Mouse (Mus musculus): Measurements from ENCODE around the gene Adam8.
A peak's percentile ranks its signal among the peaks of the same experiment; 100 is the strongest.

The Adam8 gene

DNA sequence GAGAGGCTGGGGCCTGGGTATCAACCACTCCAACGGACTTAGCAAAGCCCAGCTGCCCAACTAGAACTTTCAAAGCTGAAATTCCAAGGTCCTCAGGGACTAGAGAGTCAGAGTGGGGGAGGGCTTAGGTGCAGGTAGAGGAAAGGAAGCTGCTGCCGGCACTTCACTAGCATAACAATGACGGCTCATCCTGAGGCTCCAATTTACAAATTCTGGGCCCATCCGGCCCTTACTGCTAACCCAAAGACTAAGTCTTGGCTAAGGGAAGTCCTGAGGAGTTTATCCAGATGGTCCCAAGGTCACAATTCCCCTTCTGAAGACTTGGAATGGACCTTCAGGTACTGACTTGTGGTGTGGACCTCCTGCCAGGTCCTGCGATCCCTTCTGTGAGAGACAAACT lies 46.8 kb downstream of the Adam8 start:
- DNase-seq (ENCODE audit: low read depth) = no peak

DNA sequence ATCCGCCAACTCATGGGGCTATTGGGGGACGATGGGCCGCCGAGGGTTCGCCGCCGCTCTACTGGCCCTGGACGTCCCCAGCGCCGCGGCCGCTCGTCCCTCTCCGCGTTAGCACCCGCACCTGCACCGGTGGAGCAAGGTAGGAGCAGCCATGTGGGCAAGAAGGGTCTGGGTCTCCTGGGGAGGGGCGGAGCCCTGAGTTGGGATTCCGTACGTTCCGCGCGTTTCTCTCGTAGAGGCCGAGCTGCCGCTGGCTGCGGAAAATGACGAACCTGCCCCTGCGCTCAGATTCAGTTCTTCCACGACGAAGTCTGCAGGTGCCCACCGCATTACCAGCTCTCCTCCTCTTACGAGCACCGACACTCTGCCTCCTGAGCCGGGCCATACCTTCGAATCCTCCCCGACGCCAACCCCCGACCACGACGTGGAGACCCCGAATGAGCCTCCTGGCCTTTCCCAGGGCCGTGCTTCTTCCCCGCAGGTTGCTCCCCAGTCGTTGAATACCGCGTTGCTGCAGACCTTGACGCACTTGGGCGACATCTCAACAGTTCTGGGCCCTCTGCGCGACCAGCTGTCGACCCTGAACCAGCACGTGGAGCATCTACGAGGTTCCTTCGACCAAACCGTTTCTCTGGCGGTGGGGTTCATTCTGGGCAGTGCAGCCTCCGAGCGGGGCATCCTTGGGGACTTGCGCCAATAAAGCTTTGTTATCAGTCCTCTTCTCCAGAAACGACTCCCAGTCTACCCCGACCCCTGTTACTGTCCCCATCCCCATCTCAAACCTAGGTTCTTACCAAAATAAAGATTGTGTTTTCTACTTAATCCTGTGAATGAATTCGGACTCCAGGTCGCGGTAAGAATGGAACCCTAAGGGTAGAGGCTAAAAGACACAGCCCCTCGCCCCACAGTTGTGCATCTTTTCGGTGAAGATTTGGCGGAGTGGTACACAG lies 47.8 kb downstream of the Adam8 start:
- DNase-seq (ENCODE audit: low read depth) = no peak

DNA sequence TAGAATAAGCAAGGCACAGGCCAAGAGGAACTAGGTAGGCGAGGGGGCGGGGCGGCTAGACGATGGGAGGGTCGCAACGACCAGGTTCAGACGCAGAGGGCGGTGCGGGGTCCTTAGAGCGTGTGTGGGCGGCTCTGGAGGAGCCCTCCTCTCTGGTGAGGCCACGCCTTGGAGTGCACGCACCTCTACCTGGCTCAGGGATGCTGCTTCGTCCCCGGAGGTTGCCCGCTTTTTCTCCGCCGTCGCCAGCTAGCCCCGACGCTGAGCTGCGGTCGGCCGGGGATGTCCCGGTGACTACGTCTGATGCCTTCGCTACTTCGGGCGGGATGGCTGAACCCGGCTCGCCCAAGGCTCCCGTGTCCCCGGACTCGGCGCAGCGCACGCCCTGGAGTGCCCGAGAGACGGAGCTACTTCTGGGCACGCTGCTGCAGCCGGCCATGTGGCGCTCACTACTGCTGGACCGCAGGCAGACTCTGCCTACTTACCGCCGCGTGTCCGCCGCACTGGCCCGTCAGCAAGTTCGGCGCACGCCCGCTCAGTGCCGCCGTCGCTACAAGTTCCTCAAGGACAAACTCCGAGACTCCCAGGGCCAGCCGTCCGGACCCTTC lies 48.6 kb downstream of the Adam8 start, which contains the start of gene Utf1:
Gene Utf1 (plus strand): TSS at position 116 of the 608 bp plus-strand sequence.
- no peak for DNase-seq (ENCODE audit: low read depth)

DNA sequence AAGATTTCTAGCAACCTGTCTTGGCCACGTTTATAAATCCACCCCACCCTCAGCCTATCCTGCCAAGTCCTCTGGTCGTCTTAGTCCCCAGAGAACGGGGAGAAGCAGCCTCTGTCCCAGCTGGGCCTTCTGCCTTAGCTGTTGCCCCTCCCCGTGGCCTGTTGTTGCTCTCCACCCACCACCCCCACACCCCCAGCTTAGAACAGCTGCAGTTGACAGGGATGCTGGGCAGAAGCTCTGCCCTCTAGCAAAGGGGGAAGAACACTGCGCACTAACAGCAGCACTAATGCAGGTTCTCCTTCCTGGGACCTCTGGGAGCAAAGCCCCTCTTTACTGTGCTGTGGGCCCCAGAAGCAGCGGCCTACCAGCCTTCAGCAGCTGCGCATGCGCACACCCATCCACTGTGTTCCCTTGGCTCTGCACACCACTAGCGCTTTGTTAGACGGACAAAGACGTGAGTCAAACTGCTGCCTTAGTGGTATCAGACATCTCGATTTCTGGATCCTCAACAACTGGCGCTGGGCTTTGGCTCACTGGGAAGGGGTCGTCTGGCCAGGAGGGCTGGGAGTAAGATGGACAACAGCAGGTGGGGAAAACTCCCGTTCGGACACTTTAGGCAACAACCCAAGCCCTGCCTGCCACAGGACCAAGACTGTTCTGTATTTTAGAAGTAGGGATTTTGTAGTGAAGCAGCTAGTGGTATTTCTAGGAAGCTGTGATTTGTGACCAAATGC lies 51.7 kb downstream of the Adam8 start:
- no peak for DNase-seq (ENCODE audit: low read depth)

DNA sequence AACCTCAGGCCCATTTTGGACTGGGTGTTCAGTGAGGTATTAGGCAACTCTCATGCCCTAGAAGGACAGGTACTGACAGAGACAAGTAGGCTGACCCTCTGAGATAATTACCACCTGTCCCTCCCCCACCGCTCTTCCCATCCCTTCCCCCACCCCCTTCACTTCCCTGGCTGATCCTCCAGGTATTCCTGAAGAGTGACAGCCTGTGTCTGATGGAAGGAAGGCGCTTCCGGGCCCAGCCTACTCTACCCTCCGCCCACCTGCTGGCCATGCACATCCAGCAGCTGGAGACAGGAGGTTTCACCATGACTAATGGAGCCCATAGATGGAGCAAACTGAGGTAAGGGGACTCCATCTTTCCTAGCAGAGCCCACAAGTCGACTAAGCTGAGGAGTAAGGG lies 54.6 kb downstream of the Adam8 start:
- DNase-seq (ENCODE audit: low read depth) = no peak

DNA sequence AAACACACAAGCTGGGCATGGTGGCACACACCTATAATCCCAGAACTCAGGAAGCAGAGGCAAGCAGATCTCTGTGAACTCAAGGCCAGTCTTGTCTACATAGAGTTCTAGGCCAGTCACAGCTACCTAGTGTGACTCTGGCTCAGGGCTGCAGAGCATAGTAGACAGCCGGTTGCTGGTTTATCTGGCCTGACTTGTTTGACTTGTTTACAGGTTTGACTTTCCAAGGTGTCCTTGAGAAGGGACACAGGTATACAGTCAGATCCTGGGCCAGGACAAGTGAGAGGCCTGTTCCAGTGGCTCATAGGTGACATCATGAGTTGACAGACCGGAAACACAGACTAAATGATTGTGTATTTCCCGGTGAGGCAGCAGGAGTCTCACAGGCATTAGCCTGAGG lies 55.2 kb downstream of the Adam8 start:
- no peak for DNase-seq (ENCODE audit: low read depth)

DNA sequence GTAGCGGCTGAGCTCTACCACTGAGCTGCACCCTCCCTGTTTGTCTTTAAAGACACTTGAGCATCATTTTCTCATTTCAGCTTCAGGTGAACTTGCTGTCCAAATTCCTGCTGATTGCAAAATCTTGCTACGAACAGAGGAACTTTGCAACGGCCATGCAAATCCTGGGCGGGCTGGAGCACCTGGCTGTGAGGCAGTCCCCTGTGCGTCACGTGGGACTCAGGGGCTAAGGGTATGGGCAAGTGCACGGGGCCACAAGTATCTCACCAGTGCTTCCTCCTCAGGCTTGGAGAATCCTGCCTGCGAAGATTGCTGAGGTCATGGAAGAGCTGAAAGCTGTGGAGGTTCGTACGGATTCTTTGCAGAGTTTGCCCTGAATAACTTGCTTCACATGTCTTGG lies 55.7 kb downstream of the Adam8 start:
- DNase-seq (ENCODE audit: low read depth) = no peak

DNA sequence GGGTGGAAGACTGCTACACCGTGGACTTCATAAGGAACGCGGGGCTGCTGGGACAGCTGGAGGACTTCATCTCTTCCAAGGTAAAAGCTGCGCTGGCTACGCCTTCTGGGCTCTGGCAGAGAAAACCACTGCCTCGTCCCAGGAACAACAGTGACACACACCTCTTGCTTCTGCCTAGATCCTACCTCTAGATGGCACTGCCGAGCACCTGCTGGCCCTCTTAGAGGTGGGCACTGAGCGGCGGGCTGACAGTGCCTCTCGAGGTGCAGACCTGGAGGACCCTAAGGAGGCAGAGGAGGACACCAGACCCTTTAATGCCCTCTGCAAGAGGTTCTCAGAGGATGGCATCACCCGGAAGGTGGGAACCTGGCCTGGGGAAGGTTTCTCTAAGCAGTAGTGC lies 61.6 kb downstream of the Adam8 start:
- DNase-seq (ENCODE audit: low read depth) = peak; percentile 47
